Mouse (Mus musculus): ENCODE data around the gene Cog3.

DNA sequence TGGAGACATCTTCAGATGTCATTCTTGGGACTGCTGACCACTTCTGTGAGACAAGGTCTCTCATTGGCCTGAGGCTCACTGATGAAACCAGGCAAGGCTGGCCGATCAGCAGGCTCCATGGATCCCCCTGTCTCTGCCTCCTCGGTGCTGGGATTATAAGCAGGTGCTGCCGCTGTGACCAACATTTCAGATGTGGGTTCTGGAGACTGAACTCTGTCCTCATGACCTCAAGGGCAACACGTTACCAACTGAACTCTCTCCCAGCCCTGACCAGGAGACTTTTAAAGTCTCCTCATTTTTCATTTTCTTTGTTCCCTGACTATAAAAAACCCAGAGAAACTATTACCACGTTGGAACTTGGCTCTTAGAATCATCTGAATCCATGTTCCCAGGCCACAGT is 40.4 kb upstream of the Cog3 start:
- no peak for TF ChIP-seq CTCF (IDR thresholded peaks at IDR 0.05; ENCODE audit: borderline replicate concordance, insufficient read depth, low read depth, low read length)
- TF ChIP-seq POLR2A (IDR thresholded peaks at IDR 0.05; ENCODE audit: borderline replicate concordance, insufficient read depth, low read length): no peak

Data from cerebellum, adult 2 months (tissue).